Mouse (Mus musculus) kidney, postnatal 25 days (tissue): ENCODE results near the gene Smarca2.

ENCODE experiments used
- DNase-seq, 2 experiments: peaks; one replicate each; pipeline ENCODE4 v3.0.0; 2021; ENCODE audit warnings: mixed read lengths in 2 of 2

The Smarca2 gene

DNA sequence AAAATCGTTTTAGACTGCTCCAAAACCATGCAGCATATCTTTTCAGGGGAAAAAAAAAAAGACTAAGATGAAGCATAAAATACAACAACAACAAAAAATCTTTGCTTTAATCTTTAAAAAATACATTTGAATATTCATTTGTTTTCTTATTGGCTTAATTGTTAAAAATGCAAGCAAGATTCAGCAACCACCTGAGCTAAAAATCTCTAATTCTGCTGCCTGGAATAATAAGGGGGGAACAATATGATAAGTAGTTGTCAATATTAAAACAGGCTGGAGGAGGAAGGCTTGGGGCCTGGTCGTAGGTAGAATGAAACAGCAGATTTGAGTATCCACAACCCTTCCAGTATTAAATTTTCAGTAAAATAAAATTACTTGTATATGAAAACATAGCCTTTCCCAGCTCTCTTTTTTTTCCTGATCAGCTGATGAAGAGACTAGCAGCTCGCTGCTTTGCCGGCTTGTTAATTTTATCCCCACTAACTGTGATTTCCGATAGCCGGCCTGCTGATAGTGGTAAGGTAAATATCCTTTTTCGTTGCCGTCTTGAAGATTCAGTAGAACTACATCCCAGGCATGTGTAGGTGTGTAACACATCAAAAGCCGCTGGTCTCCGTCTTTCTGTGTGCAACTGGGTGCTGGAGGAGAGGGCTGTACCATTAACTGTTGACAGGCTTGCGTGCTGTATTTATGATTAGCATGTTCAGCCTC is 144.7 kb downstream of the Smarca2 start:
- DNase-seq, result no peak

DNA sequence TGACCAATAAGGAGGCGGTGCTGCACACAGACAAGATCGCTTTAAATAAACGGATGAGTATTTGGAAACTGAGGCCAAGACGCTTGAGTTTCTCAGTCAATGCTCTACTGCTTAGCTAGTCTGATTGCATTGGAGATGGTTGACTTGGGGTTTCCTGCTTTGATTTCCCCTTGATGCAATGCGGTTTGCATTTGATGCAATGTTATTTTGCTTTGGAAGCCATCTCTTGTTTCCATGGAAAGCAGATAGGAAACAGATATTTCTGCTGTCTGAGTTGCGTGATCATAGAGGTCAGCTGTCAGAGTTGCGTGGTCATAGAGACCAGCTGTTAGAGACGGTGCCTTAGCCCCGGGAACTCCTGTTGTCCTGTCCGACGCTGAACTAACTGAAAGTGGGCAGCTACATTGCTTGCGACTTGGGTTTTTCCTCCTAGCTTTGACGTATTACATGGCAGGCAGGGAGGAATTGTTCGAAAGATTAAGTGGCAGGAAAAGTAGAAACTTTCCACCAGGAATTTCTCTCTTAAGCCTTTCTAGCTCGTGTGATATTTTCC is 147.8 kb downstream of the Smarca2 start:
- DNase-seq, result no peak

DNA sequence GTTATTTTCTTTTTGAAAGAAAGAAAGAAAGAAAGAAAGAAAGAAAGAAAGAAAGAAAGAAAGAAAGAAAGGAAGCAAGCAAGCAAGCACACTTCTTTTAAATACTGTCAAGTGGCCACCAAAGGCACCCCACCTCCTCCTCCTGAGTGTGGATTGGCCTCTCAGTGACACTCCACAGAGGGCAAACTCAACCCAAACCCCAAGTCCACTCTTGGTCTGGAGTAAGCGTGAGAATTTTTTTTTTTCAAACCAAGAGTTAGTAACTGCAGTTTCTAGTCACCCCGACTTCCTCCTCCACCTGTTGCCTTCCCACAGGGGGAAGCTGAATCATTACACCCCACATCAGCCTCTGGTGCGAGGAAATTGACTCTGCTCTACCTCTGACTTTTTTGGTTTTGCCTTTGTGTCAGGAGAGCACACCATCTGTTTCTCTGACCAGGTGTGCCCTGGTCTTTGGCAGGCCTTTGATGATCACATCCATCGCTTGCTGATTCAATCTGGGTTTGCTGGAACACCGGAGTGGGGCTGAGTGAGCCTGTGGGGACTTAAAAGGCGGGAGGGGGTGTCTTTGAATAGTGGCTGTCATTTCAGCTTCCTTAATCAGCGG is 148.5 kb downstream of the Smarca2 start:
- no peak for DNase-seq

DNA sequence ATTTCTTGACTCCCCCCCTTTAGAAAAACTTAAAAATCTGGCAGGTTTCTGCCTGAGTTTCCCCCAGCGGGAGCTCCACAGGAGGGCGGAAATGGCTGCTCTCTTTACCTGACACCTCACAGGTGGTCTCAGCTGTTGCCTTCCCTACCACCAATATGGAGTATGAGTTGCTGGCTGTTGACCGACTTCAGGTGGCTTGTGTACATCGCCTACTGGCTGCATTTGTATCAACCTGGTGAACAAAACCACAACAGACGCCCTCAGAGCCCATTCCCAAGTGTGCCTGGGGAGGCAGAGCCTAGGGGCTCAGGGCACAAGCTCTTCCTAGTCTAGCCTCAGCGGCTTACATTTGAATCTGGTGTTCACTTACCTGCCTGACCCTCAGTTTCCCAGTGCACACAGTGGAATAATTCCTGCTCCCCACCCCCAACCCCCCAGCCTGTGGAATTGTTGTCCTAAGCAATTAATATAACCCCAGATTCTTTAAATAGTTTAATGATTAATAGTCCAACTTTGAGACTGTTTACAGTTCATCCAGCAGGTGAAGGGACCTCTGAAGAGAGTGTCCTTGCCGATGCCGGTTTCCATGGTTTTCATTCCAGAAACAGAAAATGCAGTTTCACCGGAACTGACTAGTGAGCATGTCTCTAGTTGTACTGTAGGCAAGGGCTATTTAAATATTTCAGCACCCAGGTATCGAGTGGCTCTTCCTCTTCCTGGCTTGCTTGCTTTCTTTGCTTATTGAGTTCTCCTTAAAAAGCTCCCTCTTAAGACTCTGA is 149.4 kb downstream of the Smarca2 start:
- peak; percentile 85 to 89 for DNase-seq

DNA sequence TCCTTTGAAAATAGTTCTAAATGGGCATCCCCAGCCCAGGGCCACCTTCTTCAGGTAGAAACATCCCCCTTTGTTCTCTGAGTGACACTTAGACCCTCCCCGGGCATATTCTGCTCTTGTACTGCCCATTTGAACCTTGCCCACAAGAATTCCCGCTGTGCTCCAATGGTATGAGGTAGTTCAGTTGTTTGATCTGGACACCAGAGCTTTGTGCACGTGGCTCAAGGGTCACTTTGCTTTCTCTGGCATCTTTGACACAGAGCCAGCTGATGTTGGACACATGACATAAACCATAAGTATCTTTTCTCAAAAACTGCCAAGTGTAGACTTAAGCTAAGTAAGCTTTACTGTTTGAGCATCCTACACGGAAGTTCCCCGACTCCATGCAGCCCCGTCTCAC is 151.1 kb downstream of the Smarca2 start:
- DNase-seq, result peak; percentile 62 to 70

DNA sequence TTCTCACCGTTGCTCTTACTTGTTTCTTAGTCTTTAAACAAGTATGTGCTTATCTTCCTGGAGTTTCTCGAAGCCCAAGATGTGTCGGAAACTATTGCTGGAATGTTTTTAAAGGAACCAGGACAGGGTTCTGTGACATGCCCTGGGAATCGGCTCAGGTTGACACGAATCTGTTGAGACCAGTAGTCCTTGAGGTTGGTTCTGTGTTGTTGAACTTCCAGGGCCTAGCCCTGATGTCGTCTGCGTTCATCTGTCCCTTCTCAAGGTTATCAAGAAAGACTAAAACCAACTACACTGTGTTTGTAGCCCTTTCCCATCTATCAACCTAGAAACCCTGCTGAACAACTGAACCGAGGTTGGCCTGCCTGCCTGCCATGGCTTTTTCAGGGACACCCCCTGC is 151.5 kb downstream of the Smarca2 start:
- DNase-seq, result no peak

DNA sequence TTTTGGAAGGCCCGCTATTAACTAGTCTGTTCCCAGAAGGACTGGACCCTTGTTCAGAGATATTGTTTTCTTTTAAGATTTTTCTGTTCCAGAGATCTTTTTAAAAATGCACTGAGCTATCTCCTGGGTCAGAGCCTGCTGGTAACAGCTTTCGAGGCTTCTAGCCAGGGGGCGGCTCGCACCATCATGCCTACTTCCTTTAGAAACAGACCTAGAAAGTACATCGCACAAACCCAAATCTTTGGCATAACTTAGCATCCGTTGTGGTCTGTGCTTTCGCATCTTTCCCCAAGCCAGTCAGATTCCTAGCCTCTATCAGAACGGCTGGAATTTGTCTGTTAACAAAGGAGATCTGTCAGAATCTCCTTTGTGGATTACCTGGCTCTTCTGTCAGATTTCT is 153.3 kb downstream of the Smarca2 start:
- DNase-seq, result no peak

DNA sequence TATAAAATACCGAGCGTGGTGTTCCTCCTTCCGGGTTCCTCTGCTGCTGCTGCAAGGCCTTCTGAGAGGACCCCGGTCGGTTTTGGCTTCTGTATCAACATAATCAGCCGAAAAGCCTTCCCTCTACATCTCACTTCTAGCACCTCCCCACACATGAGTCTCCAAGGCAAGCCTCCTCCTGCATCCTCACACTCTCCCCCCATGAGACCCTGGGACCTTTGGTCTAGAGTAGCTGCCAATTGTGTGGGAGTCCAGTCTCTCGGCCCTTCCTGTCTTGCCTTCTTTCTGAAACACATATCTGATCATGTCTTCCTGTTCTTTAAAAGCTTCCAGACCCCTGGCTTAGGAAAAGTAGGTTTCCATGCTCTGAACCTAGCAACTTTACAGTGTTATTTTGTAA is 153.8 kb downstream of the Smarca2 start:
- no peak for DNase-seq

DNA sequence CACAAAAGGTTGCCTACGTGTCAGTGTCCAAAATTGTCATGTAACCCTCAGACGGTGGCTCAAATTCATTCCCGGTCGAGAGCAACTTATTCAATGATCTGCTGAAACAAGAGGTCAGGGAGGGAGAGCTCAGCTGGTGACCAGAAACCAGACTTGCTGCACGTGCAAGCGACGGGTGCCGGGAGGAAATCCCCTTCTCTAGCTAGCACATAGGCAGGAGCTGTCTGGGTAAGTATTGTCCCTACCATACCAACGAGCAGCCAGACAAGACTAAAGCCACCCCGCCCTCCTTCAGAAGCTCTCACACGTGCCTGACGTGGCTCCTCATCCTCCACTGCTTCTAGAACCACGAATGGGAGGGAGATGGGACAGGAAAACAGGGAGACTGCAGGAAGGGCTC is 154.4 kb downstream of the Smarca2 start:
- DNase-seq, result no peak

DNA sequence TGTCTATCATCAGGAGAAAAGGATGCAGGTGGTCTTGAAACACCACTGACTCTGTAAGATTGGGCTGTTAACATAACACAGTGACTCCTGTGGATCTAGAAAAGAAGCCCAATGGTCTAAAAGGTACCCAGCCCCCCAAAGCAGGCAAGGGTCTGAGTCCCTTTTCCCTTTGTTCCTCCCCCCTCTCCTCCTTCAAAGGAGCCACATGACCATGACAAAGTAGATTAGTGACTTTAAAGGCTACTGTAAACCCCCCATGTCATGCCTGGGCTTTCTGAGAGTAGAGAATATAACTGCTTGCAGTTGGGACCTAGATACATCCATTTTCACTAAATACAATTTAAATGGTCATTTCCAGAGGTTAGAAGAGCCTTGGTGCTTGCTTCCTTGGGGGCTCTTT is 156.4 kb downstream of the Smarca2 start:
- DNase-seq, result no peak

DNA sequence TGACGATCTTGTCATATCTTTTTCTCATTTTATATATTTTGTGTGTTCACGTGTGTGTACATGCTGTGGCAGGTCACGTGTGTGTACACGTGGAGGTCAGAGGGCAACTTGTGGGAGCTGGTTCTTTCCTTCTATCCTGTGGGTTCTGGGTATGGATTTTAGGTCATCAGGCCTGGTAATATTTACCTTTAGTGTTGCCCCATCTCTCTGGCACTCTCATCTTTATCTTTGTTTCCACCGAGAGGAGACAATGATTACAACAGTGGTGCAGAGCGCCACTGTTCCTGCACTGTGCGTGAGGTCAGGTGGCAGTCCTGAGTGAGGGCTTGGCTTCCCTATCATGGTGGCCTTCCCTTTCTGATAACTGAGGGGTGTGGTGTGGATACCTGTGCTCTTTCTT is 160.6 kb downstream of the Smarca2 start:
- DNase-seq, result no peak

DNA sequence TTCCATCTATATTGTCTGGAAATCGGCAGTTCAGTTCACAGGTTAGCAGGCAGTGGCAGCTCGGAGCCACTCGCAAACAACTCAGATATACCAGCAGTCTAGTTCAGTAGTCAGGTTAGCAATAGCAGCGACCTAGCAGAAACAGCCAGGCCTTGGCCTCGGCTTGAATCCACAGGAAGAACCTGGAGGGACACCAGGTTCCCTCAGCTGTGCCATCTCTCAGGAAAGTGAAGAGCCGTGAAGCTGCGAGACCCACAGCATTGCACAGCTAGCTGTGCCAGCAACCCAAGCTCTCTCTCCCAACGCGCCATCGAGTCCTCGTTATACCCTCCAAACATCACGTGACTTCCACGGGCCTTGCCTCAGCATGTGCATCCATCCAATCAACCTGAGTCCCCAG is 162.6 kb downstream of the Smarca2 start:
- no peak for DNase-seq

DNA sequence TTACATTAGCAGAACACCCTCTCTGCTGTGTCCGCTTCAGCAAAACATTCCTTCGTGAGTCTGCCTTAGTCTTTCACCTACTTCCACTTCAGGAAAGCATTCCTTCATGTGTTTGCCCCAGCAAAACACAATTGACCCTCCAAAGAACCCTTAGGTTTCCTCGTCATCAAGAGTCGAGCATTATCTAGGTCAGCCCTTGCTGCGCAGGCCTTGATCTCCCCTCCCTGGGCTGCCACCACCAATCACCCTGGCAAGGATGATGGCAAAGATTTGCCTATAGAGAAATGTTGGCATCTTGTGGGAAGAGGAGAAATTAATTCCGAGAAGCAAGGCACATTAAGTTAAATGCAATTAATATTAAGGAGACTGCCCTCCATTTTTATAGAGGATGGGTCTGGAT is 163.1 kb downstream of the Smarca2 start:
- no peak for DNase-seq

DNA sequence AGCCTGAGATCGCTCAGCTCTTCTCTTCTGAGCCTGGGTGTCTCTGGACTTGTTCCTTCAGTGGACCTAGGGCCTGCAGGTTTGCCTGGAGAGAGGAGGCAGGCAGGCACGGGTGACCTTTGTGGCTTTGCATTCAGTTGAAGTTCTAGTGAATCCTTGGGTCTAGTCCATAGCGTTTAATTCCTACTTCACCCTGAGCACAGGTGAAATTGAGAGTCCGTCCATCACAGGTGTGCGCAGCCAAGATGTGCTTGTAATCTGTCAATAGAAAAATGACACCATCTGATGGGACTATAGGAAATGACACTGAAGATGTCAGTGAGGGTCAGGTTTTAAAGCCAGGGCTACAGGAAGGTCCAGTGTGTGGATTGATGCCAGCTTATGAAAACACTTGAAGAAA is 164.0 kb downstream of the Smarca2 start:
- DNase-seq, result no peak

DNA sequence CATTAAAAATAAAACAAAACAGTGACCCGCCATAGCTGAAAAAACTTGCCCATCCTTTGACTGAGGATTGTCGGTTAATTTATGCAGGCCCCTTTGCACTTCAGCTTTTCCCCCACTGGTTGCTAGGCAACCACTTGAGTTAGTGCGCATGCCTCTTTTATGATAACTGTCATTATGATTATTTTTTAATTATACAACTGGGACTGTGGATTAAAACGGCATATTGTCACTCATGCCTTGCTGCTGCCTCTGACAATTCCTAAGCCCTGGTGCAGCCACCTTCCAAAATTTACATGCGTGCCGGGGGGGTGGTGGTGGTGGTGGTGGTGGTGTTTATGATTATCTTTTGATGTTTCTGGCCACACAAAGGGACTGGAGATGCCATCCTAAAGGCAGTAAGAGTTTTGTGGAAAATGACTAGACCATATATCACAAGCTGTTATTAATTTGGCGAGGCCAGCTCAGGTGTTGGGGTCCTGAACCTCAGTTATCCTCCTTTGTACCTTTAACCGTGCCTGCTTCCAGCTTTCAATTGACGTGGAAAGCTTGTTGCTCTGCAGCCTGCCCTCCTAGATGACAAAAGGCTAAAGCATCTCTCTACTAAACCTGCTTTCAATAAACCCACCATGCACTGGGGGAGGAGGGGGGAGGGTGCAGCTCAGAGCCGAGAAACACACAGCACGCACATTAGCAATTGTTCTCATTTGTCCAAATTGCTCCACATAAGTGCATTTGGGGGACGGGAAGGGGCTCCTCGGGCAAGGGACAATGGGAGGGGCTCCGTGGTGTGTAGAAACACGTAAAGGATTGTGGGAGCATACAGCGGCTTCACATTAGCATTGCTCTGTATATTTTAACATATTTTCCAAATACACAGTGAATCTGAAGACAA is 165.0 kb downstream of the Smarca2 start:
- no peak for DNase-seq

DNA sequence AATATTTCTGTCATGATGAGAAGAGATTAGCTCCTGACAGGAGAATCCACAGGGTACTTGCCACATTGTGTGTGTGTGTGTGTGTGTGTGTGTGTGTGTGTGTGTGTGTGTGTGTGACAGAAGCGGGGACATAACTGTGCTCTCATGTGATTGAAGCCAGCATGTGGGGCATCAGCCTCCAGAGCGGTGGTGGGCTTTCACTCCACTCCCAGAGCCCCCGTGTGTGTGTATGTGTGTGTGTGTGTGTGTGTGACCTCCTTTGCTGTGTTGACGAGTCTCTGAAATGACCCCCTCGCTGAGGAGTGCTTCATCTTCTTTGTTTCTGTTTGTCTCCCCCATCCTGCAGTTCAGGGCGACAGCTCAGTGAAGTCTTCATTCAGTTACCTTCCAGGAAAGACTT is 165.7 kb downstream of the Smarca2 start:
- DNase-seq, result no peak

DNA sequence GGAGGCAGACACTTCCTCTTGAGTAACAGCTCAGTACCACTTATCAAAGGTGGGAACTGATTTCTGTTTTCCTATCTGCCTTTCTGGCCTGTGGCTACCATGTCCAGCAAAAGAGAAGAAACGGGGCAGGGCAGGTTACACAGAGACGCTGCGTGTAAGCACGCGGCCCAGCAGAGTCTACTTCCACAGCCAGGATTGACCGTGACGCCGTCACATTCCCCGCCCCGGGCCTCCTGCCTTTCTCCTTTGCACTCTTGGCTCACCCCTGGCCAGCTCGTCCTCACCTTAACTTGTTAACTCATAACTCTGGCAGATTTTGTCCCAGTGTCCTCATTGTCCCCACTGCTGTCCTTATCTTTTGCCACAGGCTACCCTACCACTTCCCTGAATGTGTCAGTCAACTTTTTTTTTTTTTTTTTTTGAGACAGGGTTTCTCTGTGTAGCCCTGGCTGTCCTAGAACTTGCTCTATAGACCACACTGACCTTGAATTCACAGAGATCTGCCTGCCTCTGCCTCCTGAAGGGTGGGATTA is 167.3 kb downstream of the Smarca2 start:
- DNase-seq, result no peak

DNA sequence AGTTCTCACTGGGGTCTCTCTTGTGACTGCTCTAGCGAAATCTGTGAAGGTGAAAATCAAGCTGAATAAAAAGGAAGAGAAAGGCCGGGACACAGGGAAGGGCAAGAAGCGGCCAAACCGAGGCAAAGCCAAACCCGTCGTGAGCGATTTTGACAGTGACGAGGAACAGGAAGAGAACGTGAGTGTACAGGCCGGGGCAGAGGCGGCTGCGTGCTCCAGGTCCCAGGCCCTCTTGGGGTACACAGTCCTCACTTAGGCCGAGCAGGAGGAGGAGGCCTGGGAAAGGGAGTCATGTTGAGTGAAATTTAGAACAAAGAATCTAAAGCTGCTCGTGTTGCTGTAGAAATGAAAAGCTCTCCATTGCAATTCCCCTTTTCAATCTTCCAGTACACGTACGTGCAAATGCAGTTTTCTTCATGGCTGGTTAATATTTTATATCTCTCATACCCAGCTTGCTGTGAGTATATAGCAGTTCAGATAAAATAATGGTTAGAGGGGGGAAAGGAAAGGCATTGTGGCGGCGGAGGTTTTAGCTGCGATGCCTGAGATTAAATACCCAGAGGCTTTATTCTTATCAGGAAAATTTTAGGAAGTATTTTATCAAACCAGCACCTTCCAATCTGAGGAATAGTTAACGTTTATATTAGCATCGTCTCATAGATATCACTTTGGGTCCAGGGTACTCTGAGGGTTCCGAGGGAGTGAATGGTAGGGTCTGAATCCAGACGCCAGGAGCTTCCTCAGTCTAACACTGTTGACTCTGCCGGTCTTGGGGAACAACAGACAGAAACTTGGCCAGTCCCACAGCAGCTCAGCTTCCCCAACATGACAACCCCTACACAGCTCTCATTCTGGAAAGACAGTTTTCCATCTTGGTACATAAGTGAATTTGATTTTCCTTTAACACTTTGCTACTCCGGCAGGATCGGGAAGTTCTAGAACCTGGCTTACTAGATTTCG is 171.5 kb downstream of the Smarca2 start:
- DNase-seq, result no peak

DNA sequence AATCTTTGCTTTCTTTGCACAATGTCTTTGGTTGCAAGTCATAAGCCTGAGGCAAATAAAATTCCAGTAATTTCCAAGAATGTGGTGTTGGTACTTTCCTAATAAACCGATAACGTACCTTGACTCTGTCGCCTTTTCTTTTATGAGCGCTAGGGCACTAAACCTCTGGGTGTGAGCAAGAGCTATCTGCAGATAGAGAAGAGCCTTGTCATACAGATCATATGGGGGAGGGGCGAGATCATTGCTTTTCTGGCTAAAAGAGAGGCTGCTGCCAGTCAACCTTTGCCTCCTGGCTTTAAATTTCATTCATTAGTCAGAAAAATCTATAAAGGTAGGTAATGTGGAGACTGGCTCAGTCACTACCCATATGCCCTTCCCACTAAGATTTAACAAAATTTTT is 173.3 kb downstream of the Smarca2 start:
- DNase-seq, result no peak

DNA sequence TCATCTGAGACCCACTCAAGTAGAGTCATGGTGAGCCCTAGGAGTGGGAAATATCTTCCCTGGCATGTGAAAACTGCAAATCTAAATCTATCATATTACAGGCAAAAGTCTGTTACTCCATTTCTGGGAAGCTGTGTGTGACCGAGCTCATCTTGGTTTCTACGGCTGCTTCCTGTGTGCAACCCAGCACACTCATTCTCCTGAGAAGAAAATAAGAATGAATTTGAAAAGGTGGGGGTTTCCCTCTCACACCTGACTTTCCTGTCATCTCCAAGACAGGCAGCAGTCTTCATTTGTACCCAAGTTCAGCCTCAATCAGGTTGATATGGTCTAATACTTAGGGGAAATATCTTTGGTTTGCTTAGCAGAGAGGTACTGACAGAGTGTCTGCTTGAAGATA is 176.4 kb downstream of the Smarca2 start:
- no peak for DNase-seq

DNA sequence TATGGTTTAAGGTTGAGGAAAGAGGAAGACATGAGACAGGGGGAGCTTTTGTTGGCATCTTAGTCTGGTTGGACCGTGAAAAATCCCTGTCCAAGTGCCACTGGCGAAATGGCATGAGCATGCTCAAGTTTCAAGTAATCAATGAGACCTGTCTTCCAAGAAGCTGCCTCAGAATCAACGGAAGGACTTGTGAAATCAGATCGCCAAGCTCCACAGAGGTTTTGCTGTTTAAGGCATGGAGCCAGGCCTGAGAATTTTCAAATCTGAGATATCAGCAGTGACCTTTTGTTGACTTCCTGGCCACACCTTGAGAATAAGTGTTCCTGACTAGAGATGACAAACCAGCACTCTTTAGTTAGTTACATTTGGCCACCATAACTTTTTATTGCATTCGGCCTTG is 183.6 kb downstream of the Smarca2 start:
- DNase-seq, result no peak
